Mouse (Mus musculus) liver, embryonic 15.5 days (tissue): ENCODE measurements around the gene Nup188. TPM values are rescaled to one million over a fixed set of nuclear protein-coding genes. Genes with fewer than 3 reads are reported as not detected.

Source experiments
- ATAC-seq: fragments of 200-750 bp; cut with Nextera tagmentation; 2 replicates; pipeline ENCODE4 v1.8.0; 2017; ENCODE audit warnings: moderate number of reproducible peaks, mild to moderate bottlenecking, moderate library complexity; ENCODE audit not compliant: insufficient read depth
- H3K27ac ChIP-seq: fragments of 300-500 bp; sonication (generic); replicated peaks from 2 replicates; pipeline ENCODE4 v1.5.1; 2015; ENCODE audit warnings: mild to moderate bottlenecking, inconsistent platforms
- H3K27me3 ChIP-seq: fragments of 300-500 bp; sonication (generic); 2 replicates; pipeline ENCODE4 v1.6.1; 2015; ENCODE audit warnings: mild to moderate bottlenecking, inconsistent platforms
- H3K36me3 ChIP-seq: fragments of 300-500 bp; sonication (generic); replicated peaks from 2 replicates; pipeline ENCODE4 v1.6.1; 2015; ENCODE audit warnings: moderate library complexity, mild to moderate bottlenecking, inconsistent platforms
- H3K4me1 ChIP-seq: fragments of 300-500 bp; sonication (generic); replicated peaks from 2 replicates; pipeline ENCODE4 v1.6.1; 2015; ENCODE audit warnings: inconsistent platforms
- H3K4me2 ChIP-seq: fragments of 300-500 bp; sonication (generic); 2 replicates; pipeline ENCODE4 v1.6.1; 2015; ENCODE audit warnings: moderate library complexity, mild to moderate bottlenecking, inconsistent platforms
- H3K4me3 ChIP-seq: fragments of 300-500 bp; sonication (generic); replicated peaks from 2 replicates; pipeline ENCODE4 v1.5.1; 2015; ENCODE audit warnings: mild to moderate bottlenecking, inconsistent platforms
- H3K9ac ChIP-seq: fragments of 300-500 bp; sonication (generic); 2 replicates; pipeline ENCODE4 v1.6.1; 2015; ENCODE audit warnings: moderate library complexity, mild to moderate bottlenecking, inconsistent platforms
- H3K9me3 ChIP-seq: fragments of 300-500 bp; sonication (generic); replicated peaks from 2 replicates; pipeline ENCODE4 v1.6.1; 2016; ENCODE audit warnings: inconsistent platforms
- WGBS: fragments of 180-500 bp; shearing (Covaris S2); methylation state at CpG from one replicate; pipeline ENCODE4 v1.1.7; 2015; ENCODE audit warnings: mixed read lengths; ENCODE audit not compliant: insufficient replicate concordance; 5-methylcytosine and 5-hydroxymethylcytosine counted together
- polyA plus RNA-seq: library from polyadenylated mRNA; unstranded; fragments of >200 nt; fragmentation: Nextera tagmentation; extraction: Ambion mirVana; gene quantifications from 2 replicates; pipeline ENCODE4 v1.2.1, GENCODE M21; 2015

Nup188 gene
- polyA plus RNA-seq, 1 experiment from 2014 or later, result 13.6 TPM

GRCm38 (mm10) chr2:30336174-30336915, 50.1 kb downstream of the Nup188 start:
- Histone ChIP-seq H3K36me3 (peaks cover 96% of the 10 kb centered on the region), H3K27ac (no peak overlapping the region), H3K9me3 (no peaks in the 10 kb centered on the region), H3K27me3 (no peaks in the 10 kb centered on the region), H3K9ac (no peak overlapping the region), H3K4me3 (no peak overlapping the region), H3K4me1 (no peaks in the 10 kb centered on the region), H3K4me2 (no peak overlapping the region)
- ATAC-seq, result no peak
- WGBS, result 81% methylated on average over 16 of the region's 16 CpGs

- Histone ChIP-seq H3K9me3 (no peaks in the 10 kb centered on the region), H3K27me3 (no peaks in the 10 kb centered on the region)
- no peak for ATAC-seq
Measured at GRCm38 (mm10) chr2:30337179-30337578, 51.0 kb downstream of the Nup188 start.

GRCm38 (mm10) chr2:30342061-30342460, 55.9 kb downstream of the Nup188 start:
- Histone ChIP-seq H3K4me1 (no peaks in the 10 kb centered on the region), H3K9me3 (no peaks in the 10 kb centered on the region), H3K9ac (no peak overlapping the region), H3K4me2 (no peak overlapping the region), H3K4me3 (no peak overlapping the region), H3K27me3 (no peaks in the 10 kb centered on the region), H3K36me3 (peaks cover 86% of the 10 kb centered on the region), H3K27ac (no peak overlapping the region)
- 90% methylated on average over 3 of the region's 3 CpGs for WGBS
- ATAC-seq, result no peak

More at GRCm38 (mm10) chr2:30337179-30337578, 51.0 kb downstream of the Nup188 start:
- Histone ChIP-seq H3K9ac (no peak overlapping the region), H3K4me3 (no peak overlapping the region), H3K4me2 (no peak overlapping the region), H3K27ac (no peak overlapping the region), H3K36me3 (peaks cover 96% of the 10 kb centered on the region), H3K4me1 (no peaks in the 10 kb centered on the region)
- WGBS, result 79% methylated on average over 12 of the region's 12 CpGs

DNA sequence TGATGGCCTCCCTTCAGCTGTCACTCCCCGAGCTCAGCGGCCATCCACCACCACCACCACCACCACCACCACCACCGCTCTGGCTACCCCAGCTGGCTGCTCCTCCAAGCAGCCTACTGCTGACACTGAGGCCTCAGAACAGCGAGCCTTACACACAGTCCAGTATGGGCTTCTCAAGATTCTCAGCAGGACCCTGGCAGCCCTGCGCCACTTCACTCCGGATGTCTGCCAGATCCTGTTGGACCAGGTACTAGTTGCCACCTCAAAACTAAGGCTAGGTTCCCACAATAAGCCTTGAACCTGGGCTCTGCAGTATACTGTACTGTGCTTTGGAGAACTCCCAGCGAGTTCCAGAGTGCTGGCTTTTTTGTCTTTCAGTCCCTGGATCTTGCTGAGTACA, 56.3 kb downstream of the Nup188 start:
- no peak overlapping the region for H3K27ac ChIP-seq
- peaks cover 81% of the 10 kb centered on the region for H3K36me3 ChIP-seq
- H3K9me3 ChIP-seq, result no peaks in the 10 kb centered on the region
- H3K9ac ChIP-seq, result no peak overlapping the region
- no peaks in the 10 kb centered on the region for H3K4me1 ChIP-seq
- WGBS, result 85% methylated on average over 7 of the region's 7 CpGs
- no peaks in the 10 kb centered on the region for H3K27me3 ChIP-seq
- ATAC-seq, result no peak
- no peak overlapping the region for H3K4me3 ChIP-seq
- no peak overlapping the region for H3K4me2 ChIP-seq

GRCm38 (mm10) chr2:30343601-30344137, 57.5 kb downstream of the Nup188 start:
- 78% methylated on average over 14 of the region's 14 CpGs for WGBS
- Histone ChIP-seq H3K4me3 (no peak overlapping the region), H3K9ac (no peak overlapping the region), H3K9me3 (no peaks in the 10 kb centered on the region), H3K27me3 (no peaks in the 10 kb centered on the region), H3K4me1 (no peaks in the 10 kb centered on the region), H3K27ac (no peak overlapping the region), H3K36me3 (peaks cover 74% of the 10 kb centered on the region), H3K4me2 (no peak overlapping the region)
- ATAC-seq, result no peak

DNA sequence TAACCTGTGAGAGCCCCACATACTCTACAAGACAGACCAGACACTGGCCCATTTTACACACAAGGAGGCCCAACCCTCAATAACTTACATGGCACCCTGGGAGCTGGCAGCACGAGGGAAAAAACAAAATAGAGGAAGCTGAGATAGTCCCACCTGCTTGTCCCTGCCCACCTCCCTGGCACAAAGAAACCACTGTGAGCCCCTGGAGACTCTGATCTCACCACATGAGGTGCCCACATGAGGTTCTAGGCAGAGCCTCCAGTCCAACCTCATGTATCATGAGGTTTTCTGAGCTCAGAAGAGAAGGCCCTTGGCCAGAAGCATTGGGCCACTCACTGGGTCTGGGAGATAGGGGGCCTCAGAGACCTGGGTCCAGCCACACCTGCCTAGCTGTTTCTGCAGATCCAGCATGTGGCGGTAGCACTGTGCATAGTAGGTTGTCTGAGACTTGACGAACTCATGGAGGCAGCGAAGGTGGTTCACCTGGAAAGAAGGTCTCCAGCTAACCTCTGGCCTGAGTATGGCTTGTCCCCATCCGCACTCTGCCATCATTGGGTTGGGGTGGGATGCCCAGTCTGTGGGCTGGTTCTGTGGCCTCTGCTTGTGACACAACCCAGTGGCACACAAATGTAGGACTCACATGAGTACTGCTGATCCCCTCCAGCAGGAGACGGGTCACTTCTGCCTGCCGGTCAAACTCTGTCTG, 59.9 kb downstream of the Nup188 start:
- H3K36me3 ChIP-seq, result peaks cover 61% of the 10 kb centered on the region
- H3K4me2 ChIP-seq, result no peak overlapping the region
- 74% methylated on average over 7 of the region's 7 CpGs for WGBS
- H3K27ac ChIP-seq, result no peak overlapping the region
- H3K9ac ChIP-seq, result no peak overlapping the region
- no peak overlapping the region for H3K4me3 ChIP-seq
- H3K9me3 ChIP-seq, result no peaks in the 10 kb centered on the region
- no peaks in the 10 kb centered on the region for H3K4me1 ChIP-seq
- no peak for ATAC-seq
- no peaks in the 10 kb centered on the region for H3K27me3 ChIP-seq

- no peak for ATAC-seq
- WGBS, result 73% methylated on average over 6 of the region's 6 CpGs
- H3K36me3 ChIP-seq, result peaks cover 35% of the 10 kb centered on the region
Measured at GRCm38 (mm10) chr2:30349196-30349595, 63.0 kb downstream of the Nup188 start.

DNA sequence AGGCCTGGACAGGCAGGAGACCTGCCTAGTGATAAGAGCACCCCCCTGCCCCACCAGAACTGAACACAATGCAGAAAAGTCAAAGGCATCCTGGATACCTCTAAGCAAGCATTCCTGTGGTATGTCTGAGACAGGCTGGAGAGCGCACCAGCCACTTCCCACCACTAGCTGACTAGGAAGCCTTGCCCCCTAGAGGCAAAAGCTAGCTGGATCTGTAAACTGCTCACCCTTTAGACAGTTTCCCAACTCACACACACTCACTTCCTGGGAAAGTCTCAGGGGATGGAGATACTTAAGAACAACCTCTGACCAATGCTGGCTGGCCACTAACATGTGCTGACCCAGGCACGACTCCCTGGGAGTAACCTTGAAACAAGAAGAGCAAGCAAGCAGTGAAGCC, 65.0 kb downstream of the Nup188 start:
- Histone ChIP-seq H3K27ac (no peak overlapping the region), H3K9ac (no peak overlapping the region), H3K36me3 (peaks cover 20% of the 10 kb centered on the region; the same call in 1 of the 2 replicates), H3K27me3 (no peaks in the 10 kb centered on the region), H3K4me2 (no peak overlapping the region), H3K9me3 (no peaks in the 10 kb centered on the region), H3K4me3 (no peak overlapping the region), H3K4me1 (peaks cover 3% of the 10 kb centered on the region; the same call in 1 of the 2 replicates)
- ATAC-seq, result no peak
- WGBS, result 72% methylated on average over 2 of the region's 2 CpGs

More at GRCm38 (mm10) chr2:30349196-30349595, 63.0 kb downstream of the Nup188 start:
- Histone ChIP-seq H3K27ac (no peak overlapping the region), H3K4me3 (no peak overlapping the region), H3K9ac (no peak overlapping the region), H3K9me3 (no peaks in the 10 kb centered on the region), H3K4me1 (no peaks in the 10 kb centered on the region), H3K4me2 (no peak overlapping the region), H3K27me3 (no peaks in the 10 kb centered on the region)

DNA sequence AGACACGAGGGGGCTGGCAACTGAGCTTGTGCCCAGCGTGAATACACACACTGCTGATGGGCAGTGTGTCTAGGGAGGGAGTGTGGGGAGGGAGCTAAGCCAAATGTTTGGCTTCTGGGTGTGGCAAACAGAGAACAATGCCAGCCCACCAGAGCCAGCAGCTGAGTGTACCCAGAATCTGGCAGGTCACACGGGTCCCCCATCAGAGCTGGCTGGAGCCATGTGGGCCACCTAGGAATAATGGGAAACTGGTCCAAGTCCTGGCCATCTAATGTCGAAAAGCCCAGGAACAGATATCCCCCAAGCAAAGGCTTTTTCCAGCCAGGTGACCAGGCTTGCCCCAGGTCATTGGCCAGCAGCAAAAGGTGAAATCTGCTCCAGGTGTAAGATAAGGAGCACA, 69.7 kb downstream of the Nup188 start:
- H3K36me3 ChIP-seq, result 0 out of 2 replicates have a peak, but pooled peaks cover 5% of the 10 kb centered on the region
- no peak for ATAC-seq
- H3K4me1 ChIP-seq, result peaks cover 36% of the 10 kb centered on the region
- H3K4me2 ChIP-seq, result no peak overlapping the region
- no peaks in the 10 kb centered on the region for H3K27me3 ChIP-seq
- H3K9ac ChIP-seq, result no peak overlapping the region
- H3K27ac ChIP-seq, result no peak overlapping the region
- H3K4me3 ChIP-seq, result no peak overlapping the region
- 53% methylated on average over 4 of the region's 4 CpGs for WGBS
- no peaks in the 10 kb centered on the region for H3K9me3 ChIP-seq

DNA sequence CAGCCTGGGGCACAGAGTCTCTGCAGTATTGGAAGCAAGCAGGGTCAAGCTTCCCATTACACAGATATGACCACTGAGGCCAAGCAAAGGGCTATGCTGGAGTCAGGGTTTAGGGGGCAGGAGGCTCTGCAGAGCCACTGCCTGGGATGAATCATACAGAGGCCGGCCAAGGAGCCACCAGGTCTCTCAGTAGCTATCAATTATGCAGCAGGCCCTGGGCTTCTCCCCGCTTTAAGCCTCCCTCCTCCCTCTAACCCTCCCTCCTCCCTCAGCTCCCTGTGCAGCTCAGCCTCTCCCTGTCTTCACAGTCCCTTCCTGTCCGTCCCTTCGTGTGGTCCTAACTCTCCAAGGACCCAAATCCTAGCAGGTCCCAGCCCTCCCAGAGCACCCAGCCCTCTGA, 70.1 kb downstream of the Nup188 start:
- Histone ChIP-seq H3K4me2 (no peak overlapping the region), H3K27me3 (no peaks in the 10 kb centered on the region), H3K9ac (no peak overlapping the region), H3K36me3 (0 out of 2 replicates have a peak, but pooled peaks cover 5% of the 10 kb centered on the region), H3K27ac (no peak overlapping the region), H3K9me3 (no peaks in the 10 kb centered on the region), H3K4me3 (no peak overlapping the region), H3K4me1 (peaks cover 36% of the 10 kb centered on the region)
- WGBS, result 51% methylated on average over 4 of the region's 4 CpGs
- no peak for ATAC-seq

- WGBS, result 64% methylated on average over 9 of the region's 9 CpGs
Measured at GRCm38 (mm10) chr2:30356906-30357305, 70.7 kb downstream of the Nup188 start.

More at GRCm38 (mm10) chr2:30356906-30357305, 70.7 kb downstream of the Nup188 start:
- Histone ChIP-seq H3K4me2 (no peak overlapping the region), H3K9me3 (no peaks in the 10 kb centered on the region), H3K9ac (no peak overlapping the region), H3K27ac (no peak overlapping the region), H3K4me1 (peaks cover 36% of the 10 kb centered on the region), H3K27me3 (no peaks in the 10 kb centered on the region), H3K4me3 (no peak overlapping the region), H3K36me3 (0 out of 2 replicates have a peak, but pooled peaks cover 5% of the 10 kb centered on the region)
- ATAC-seq, result no peak
